Mouse (Mus musculus) ES-Bruce4 (cell line): Measurements from ENCODE around the gene Cabcoco1. TPM values are rescaled to one million over a fixed set of nuclear protein-coding genes. Genes with fewer than 3 reads are reported as not detected.

Experiments
- H3K27ac ChIP-seq: 2 replicates; pipeline ENCODE4 v1.5.1; 2012; ENCODE audit warnings: low read length, inconsistent platforms; ENCODE audit not compliant: insufficient read depth
- H3K27me3 ChIP-seq: 2 replicates; pipeline ENCODE4 v1.6.1; 2012; ENCODE audit warnings: mild to moderate bottlenecking, low read length, inconsistent platforms; ENCODE audit not compliant: control insufficient read depth, poor library complexity, insufficient read depth, severe bottlenecking
- H3K36me3 ChIP-seq: 2 replicates; pipeline ENCODE4 v1.6.1; 2012; ENCODE audit warnings: inconsistent platforms, mild to moderate bottlenecking, low read length, moderate library complexity; ENCODE audit not compliant: control insufficient read depth, poor library complexity, insufficient read depth, severe bottlenecking
- H3K4me1 ChIP-seq: one replicate; pipeline ENCODE4 v1.8.1; 2011; ENCODE audit warnings: low read length; ENCODE audit not compliant: control insufficient read depth, insufficient read depth
- H3K4me3 ChIP-seq: 2 replicates; pipeline ENCODE4 v1.5.1; 2011; ENCODE audit warnings: low read depth, mild to moderate bottlenecking, low read length
- H3K9ac ChIP-seq: 2 replicates; pipeline ENCODE4 v1.6.1; 2012; ENCODE audit warnings: low read depth, mild to moderate bottlenecking, inconsistent platforms; ENCODE audit not compliant: poor library complexity, severe bottlenecking
- H3K9me3 ChIP-seq: replicated peaks from 2 replicates; pipeline ENCODE4 v1.6.1; 2012; ENCODE audit warnings: mild to moderate bottlenecking, low read length, inconsistent platforms; ENCODE audit not compliant: control insufficient read depth, poor library complexity, insufficient read depth, severe bottlenecking
- CTCF ChIP-seq: IDR thresholded peaks from one replicate; pipeline ENCODE4 v1.8.1; 2011; ENCODE audit warnings: low read depth, low read length
- EP300 ChIP-seq: IDR thresholded peaks from 2 replicates; pipeline ENCODE4 v1.6.1; 2011; ENCODE audit warnings: low read depth, low read length; ENCODE audit not compliant: insufficient read depth
- POLR2A ChIP-seq: IDR thresholded peaks from one replicate; pipeline ENCODE4 v1.8.1; 2011; ENCODE audit warnings: low read length; ENCODE audit not compliant: insufficient read depth
- polyA plus RNA-seq: library from polyadenylated mRNA; stranded (reverse); fragments of >200 nt; gene quantifications from 2 replicates; pipeline ENCODE4 v1.2.4, GENCODE M21; 2011; ENCODE audit warnings: low read depth; ENCODE audit not compliant: missing spikeins, insufficient read depth, insufficient read length

Gene Cabcoco1
- polyA plus RNA-seq, 1 experiment: not detected

- TF ChIP-seq CTCF (no peak), POLR2A (no peak), EP300 (no peak)
- Histone ChIP-seq H3K27me3 (no peaks in the 10 kb centered on the region), H3K36me3 (no peaks in the 10 kb centered on the region), H3K9ac (no peak overlapping the region), H3K4me1 (no peaks in the 10 kb centered on the region), H3K9me3 (no peaks in the 10 kb centered on the region), H3K4me3 (no peak overlapping the region), H3K27ac (no peak overlapping the region)
These were observed 153.6 kb downstream of the Cabcoco1 start for GRCm38 (mm10) chr10:68388138-68388537.

Other genes with a start within 250 kb of the Cabcoco1 start
- gene Tmem26, start 181.8 kb upstream of the Cabcoco1 start, polyA plus RNA-seq: not detected in 2 replicates